Mouse (Mus musculus) spleen, adult 2 months (tissue): ENCODE data around the gene Cacna1e.

Experiments
- CTCF ChIP-seq: fragments of 200-500 bp; IDR thresholded peaks from 2 replicates; pipeline ENCODE4 v1.5.1; 2011; ENCODE audit warnings: mild to moderate bottlenecking, inconsistent platforms; ENCODE audit not compliant: insufficient read depth, insufficient read length, insufficient replicate concordance; ENCODE audit errors: extremely low read depth
- POLR2A ChIP-seq: fragments of 200-500 bp; IDR thresholded peaks from 2 replicates; pipeline ENCODE4 v1.6.1; 2011; ENCODE audit warnings: low read depth, low read length, inconsistent platforms

- no peak for TF ChIP-seq POLR2A
- TF ChIP-seq CTCF, result peak; percentile 57; the same call in 1 of the 2 replicates
Measured at GRCm38 (mm10) chr1:154796685-154797084, 87.6 kb downstream of the Cacna1e start.
